Mouse (Mus musculus) midbrain, embryonic 14.5 days (tissue): Measurements from ENCODE around the gene Lamb1. TPM values are rescaled to one million over a fixed set of nuclear protein-coding genes. Genes with fewer than 3 reads are reported as not detected.

Source experiments
- polyA plus RNA-seq: library from polyadenylated mRNA; unstranded; fragments of >200 nt; fragmentation: Nextera tagmentation; extraction: Ambion mirVana; gene quantifications from 2 replicates; pipeline ENCODE4 v1.2.1, GENCODE M21; 2014

Lamb1 gene
- polyA plus RNA-seq, 1 experiment from 2014 or later, result 16.7 TPM

Other genes starting within 250 kb of the Lamb1 start
- gene Fam110c, start 191.4 kb upstream of the Lamb1 start, polyA plus RNA-seq, result 0.11 TPM in 1 of 2 replicates, not detected in the other
- gene Gm6993, start 24.5 kb upstream of the Lamb1 start, polyA plus RNA-seq, result not detected in 2 replicates
- gene Dld, start 86.2 kb downstream of the Lamb1 start, polyA plus RNA-seq, result 111 and 121 TPM in 2 replicates
- gene Slc26a3, start 125.6 kb downstream of the Lamb1 start, polyA plus RNA-seq, result not detected in 2 replicates
- gene Cbll1, start 234.4 kb downstream of the Lamb1 start, polyA plus RNA-seq, result 22.0 and 22.9 TPM in 2 replicates